Mouse (Mus musculus): ENCODE results near the gene Emilin3. TPM values are rescaled to one million over a fixed set of nuclear protein-coding genes. Genes with fewer than 3 reads are reported as not detected.

Gene Emilin3
- polyA plus RNA-seq, 1 experiment from 2014 or later, result 0.38 TPM

DNA sequence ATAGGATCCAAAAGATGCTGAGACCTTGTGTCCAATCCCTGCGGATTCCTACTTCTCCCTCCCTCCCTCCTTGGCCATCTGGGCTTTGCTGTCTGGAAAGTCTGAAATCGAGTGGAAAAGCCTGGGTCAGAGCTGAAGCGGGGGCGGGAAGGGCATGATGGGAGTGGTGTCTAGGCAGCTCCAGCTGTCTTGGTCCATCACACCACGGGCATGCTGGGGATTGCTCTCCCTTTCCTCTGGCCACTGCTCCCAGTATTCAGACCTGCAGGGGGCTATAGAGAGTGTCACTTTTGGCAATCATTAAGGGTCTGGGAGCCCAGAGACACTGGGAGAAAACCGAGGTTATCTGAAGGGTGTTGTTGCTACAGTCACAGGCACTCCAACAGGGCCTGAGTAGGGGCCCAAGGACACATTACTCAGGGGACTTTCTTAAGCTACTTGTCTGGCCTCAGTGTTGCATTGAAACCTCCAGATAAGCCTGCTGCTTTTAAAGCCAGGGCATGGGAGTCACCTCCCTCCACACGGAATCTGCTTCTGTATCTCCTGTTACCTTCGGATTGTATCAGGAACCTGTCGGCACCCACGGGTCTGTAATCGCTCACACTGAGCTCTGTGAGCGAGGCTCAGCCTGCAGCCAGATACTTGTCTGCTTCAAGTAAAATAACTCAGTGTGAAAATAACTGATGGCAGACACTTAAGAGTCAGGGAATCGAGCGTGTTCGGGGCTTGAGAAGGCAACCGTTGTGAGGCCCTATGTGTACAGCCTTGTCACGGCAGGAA is 29.0 kb upstream of the Emilin3 start:
- 69% methylated on average over 17 of the region's 17 CpGs for WGBS (ENCODE audit: insufficient replicate concordance)
- DNase-seq (no peak), ATAC-seq (ENCODE audit: low read depth) (no peak)
- Histone ChIP-seq H3K4me1 (replicated peaks) (no peaks in the 10 kb centered on the region), H3K27ac (no peak overlapping the region), H3K9me3 (replicated peaks) (no peaks in the 10 kb centered on the region), H3K4me2 (no peak overlapping the region), H3K36me3 (no peaks in the 10 kb centered on the region), H3K9ac (no peak overlapping the region), H3K4me3 (replicated peaks) (no peak overlapping the region), H3K27me3 (no peaks in the 10 kb centered on the region)

DNA sequence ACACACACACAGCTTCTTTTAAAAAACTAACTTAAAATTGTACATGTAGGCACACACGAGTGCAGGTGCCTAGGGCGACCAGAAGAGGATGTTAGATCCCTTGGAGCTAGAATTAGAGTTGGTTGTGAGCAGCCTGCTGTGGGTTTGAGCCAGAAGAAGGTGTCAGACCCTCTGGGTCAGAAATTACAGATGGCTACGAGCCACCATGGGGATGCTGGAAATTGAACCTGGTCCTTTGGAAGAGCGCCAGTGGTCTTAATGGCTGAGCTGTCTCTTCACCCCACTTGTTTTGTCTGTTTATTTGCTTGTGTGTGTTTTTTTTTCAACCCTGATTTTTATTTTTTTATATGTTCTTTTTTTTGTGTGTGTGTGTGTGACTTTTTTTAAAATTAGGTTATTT is 22.3 kb upstream of the Emilin3 start:
- H3K9me3 ChIP-seq (replicated peaks), result no peaks in the 10 kb centered on the region
- H3K4me2 ChIP-seq, result no peak overlapping the region
- H3K27ac ChIP-seq, result no peak overlapping the region
- no peak overlapping the region for H3K9ac ChIP-seq
- no peak for ATAC-seq (ENCODE audit: low read depth)
- no peak overlapping the region for H3K4me3 ChIP-seq (replicated peaks)
- no peaks in the 10 kb centered on the region for H3K4me1 ChIP-seq (replicated peaks)
- no peaks in the 10 kb centered on the region for H3K27me3 ChIP-seq
- no peaks in the 10 kb centered on the region for H3K36me3 ChIP-seq
- WGBS (ENCODE audit: insufficient replicate concordance), result 65% methylated on average over 4 of the region's 4 CpGs
- no peak for DNase-seq

DNA sequence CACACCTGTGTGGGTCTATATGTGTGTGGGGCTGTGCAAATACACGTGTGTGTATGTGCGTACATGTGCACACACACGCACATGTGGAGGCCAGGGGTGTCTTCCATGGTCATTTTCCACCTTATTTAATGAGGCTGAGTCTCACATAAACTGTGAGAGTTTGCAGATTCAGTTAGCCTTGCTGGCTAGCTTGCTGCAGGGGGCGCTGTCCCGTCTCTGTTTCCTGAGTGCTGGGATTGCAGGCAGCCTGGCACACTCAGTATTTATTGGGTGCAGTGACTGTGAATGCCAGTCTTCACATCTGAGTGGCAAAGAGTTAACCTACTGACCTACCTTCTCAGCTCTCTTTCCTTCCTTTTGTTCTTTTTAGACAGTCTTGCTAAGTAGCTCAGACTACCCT is 21.8 kb upstream of the Emilin3 start:
- 49% methylated on average over 5 of the region's 5 CpGs for WGBS (ENCODE audit: insufficient replicate concordance)
- H3K9ac ChIP-seq, result no peak overlapping the region
- H3K4me2 ChIP-seq, result no peak overlapping the region
- H3K9me3 ChIP-seq (replicated peaks), result no peaks in the 10 kb centered on the region
- H3K36me3 ChIP-seq, result no peaks in the 10 kb centered on the region
- no peaks in the 10 kb centered on the region for H3K27me3 ChIP-seq
- H3K27ac ChIP-seq, result no peak overlapping the region
- DNase-seq (no peak), ATAC-seq (ENCODE audit: low read depth) (no peak)
- no peaks in the 10 kb centered on the region for H3K4me1 ChIP-seq (replicated peaks)
- H3K4me3 ChIP-seq (replicated peaks), result no peak overlapping the region

DNA sequence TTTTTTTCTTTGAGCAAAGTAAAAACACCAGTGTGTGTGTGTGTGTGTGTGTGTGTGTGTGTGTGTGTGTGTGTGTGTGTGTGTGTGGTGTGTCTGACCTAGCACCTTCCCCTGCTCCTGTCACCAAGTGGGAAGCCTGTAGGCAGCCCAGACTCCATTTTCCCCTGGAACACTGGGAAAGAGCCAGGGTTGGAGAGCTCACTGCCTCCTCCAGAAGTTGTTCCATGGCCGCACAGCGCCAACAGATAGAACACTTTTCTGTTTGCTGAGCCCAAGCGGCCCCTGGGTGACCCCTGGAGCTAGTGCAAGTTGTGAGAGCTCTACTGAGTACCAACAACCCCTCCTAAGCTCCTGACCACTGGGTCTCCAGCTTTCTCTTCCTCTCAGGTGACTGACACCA is 20.9 kb upstream of the Emilin3 start:
- DNase-seq, result no peak
- Histone ChIP-seq H3K27ac (no peak overlapping the region), H3K9me3 (replicated peaks) (no peaks in the 10 kb centered on the region), H3K9ac (no peak overlapping the region), H3K36me3 (no peaks in the 10 kb centered on the region), H3K4me2 (no peak overlapping the region), H3K4me3 (replicated peaks) (no peak overlapping the region), H3K27me3 (no peaks in the 10 kb centered on the region), H3K4me1 (replicated peaks) (no peaks in the 10 kb centered on the region)
- 58% methylated on average over 3 of the region's 3 CpGs for WGBS (ENCODE audit: insufficient replicate concordance)
- no peak for ATAC-seq (ENCODE audit: low read depth)

DNA sequence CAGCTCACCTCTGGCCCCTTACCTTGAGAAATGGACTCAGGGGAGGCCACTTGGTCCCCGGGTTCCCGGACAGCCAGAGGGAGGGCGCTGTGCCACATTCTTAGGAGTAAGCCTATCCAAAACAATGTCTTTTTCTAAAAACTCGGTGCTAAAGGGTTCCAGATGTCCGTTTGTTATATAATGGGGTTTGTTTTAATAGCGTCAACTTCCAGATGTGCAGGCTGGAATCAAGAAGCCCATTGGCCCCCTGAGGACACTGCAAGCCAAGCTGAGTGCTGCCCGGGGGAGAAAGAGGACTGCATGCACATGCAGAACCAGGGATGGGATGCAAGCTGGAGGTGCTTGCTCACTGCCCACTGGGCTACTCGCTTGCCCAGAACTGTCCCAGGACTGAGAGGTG is 20.2 kb upstream of the Emilin3 start:
- no peak overlapping the region for H3K9ac ChIP-seq
- H3K4me2 ChIP-seq, result no peak overlapping the region
- H3K9me3 ChIP-seq (replicated peaks), result no peaks in the 10 kb centered on the region
- no peaks in the 10 kb centered on the region for H3K4me1 ChIP-seq (replicated peaks)
- no peaks in the 10 kb centered on the region for H3K36me3 ChIP-seq
- H3K4me3 ChIP-seq (replicated peaks), result no peak overlapping the region
- WGBS (ENCODE audit: insufficient replicate concordance), result 71% methylated on average over 8 of the region's 8 CpGs
- H3K27me3 ChIP-seq, result no peaks in the 10 kb centered on the region
- ATAC-seq (ENCODE audit: low read depth), result no peak
- DNase-seq, result no peak
- H3K27ac ChIP-seq, result no peak overlapping the region

DNA sequence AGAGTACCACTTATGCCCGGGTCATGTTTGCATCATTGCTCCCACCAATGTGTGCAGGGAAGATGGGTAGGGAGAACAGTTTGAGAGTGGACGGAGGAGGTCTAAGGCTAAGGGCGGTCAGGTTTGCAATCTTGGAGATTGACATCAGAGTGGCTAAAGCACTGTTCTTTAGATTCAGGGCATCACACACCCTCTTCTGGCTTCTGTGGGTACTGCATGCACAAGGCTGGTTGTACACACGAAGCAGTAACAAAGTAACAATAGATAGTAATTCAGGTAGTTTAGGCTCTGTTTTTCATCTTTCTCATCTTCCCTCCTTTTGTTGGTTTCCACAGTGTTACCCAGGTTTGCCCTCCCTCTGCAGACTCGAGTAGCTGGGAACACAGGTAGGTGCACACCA is 19.2 kb upstream of the Emilin3 start:
- Histone ChIP-seq H3K4me2 (no peak overlapping the region), H3K27me3 (no peaks in the 10 kb centered on the region), H3K4me3 (replicated peaks) (no peak overlapping the region), H3K4me1 (replicated peaks) (no peaks in the 10 kb centered on the region), H3K9ac (no peak overlapping the region), H3K27ac (no peak overlapping the region), H3K36me3 (no peaks in the 10 kb centered on the region), H3K9me3 (replicated peaks) (no peaks in the 10 kb centered on the region)
- ATAC-seq (ENCODE audit: low read depth) (no peak), DNase-seq (no peak)
- WGBS (ENCODE audit: insufficient replicate concordance), result 75% methylated on average over 5 of the region's 5 CpGs

DNA sequence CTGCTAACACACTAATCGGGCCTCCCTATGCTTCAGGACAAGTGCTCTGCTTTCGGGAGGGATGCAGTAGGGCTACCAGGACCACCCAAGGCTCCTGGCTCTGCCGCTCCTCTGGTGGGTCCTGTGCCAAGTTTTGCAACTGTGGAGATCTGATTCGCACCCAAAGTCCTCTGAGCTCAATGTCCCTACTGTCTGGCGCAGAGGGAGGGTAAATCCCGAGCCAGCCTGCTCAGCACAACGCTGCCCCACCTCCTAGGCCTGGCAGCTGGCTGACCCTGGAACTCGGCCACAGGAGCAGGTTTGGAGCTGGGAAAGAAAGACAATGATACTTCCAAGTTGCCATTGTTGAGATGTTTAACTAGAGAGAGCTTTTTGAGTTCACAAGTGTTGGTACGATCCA is 13.1 kb upstream of the Emilin3 start:
- WGBS (ENCODE audit: insufficient replicate concordance), result 67% methylated on average over 9 of the region's 9 CpGs
- DNase-seq, result no peak

DNA sequence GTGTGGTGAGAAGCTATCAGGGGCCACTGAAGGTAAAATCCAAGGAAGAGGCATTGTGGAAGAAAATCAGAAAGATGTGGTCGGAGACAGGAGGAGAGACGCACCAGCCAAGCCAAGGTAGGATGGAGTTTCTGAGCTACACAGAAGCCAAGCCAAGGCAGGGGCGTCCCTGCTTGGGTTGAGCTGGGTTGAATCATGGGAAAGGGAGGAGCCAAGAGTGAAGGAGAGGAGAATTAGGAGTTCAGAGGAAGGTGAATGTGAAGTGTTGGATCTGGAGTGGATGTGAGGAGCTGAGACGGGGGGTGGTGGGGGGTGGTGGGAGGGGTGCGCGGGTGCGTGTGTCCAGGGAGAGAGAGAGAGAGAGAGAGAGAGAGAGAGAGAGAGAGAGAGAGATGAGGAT is 9.2 kb upstream of the Emilin3 start:
- Histone ChIP-seq H3K9ac (no peak overlapping the region), H3K27me3 (no peaks in the 10 kb centered on the region), H3K36me3 (no peaks in the 10 kb centered on the region), H3K4me2 (no peak overlapping the region), H3K4me1 (replicated peaks) (no peaks in the 10 kb centered on the region), H3K4me3 (replicated peaks) (no peak overlapping the region), H3K9me3 (replicated peaks) (no peaks in the 10 kb centered on the region), H3K27ac (no peak overlapping the region)
- ATAC-seq (ENCODE audit: low read depth) (no peak), DNase-seq (no peak)
- 59% methylated on average over 5 of the region's 7 CpGs for WGBS (ENCODE audit: insufficient replicate concordance)

More for the DNA sequence above, 13.1 kb upstream of the Emilin3 start:
- no peak for ATAC-seq (ENCODE audit: low read depth)
- H3K9ac ChIP-seq, result no peak overlapping the region
- no peaks in the 10 kb centered on the region for H3K27me3 ChIP-seq
- no peaks in the 10 kb centered on the region for H3K4me1 ChIP-seq (replicated peaks)
- H3K9me3 ChIP-seq (replicated peaks), result no peaks in the 10 kb centered on the region
- no peak overlapping the region for H3K4me2 ChIP-seq
- H3K4me3 ChIP-seq (replicated peaks), result no peak overlapping the region
- H3K36me3 ChIP-seq, result no peaks in the 10 kb centered on the region
- H3K27ac ChIP-seq, result no peak overlapping the region

DNA sequence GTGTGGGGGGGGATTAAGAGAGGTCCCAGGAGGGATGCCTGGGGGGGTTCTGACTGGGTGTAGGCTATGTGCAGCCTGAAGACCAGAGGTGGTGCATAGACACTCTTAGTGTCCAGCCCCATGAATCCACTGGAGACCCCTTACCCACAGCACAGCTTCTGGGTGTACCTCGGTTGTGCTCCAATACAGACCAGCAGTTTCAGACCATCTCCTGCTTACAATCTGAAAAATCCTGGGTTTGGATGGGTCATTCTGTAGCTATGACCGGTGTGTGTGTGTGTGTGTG is 6.7 kb upstream of the Emilin3 start:
- ATAC-seq (ENCODE audit: low read depth) (no peak), DNase-seq (no peak)
- Histone ChIP-seq H3K4me3 (replicated peaks) (no peak overlapping the region), H3K27ac (no peak overlapping the region), H3K9ac (no peak overlapping the region), H3K4me1 (replicated peaks) (no peaks in the 10 kb centered on the region), H3K4me2 (no peak overlapping the region), H3K36me3 (no peaks in the 10 kb centered on the region), H3K27me3 (peaks cover 12% of the 10 kb centered on the region), H3K9me3 (replicated peaks) (no peaks in the 10 kb centered on the region)
- 75% methylated on average over 2 of the region's 2 CpGs for WGBS (ENCODE audit: insufficient replicate concordance)

DNA sequence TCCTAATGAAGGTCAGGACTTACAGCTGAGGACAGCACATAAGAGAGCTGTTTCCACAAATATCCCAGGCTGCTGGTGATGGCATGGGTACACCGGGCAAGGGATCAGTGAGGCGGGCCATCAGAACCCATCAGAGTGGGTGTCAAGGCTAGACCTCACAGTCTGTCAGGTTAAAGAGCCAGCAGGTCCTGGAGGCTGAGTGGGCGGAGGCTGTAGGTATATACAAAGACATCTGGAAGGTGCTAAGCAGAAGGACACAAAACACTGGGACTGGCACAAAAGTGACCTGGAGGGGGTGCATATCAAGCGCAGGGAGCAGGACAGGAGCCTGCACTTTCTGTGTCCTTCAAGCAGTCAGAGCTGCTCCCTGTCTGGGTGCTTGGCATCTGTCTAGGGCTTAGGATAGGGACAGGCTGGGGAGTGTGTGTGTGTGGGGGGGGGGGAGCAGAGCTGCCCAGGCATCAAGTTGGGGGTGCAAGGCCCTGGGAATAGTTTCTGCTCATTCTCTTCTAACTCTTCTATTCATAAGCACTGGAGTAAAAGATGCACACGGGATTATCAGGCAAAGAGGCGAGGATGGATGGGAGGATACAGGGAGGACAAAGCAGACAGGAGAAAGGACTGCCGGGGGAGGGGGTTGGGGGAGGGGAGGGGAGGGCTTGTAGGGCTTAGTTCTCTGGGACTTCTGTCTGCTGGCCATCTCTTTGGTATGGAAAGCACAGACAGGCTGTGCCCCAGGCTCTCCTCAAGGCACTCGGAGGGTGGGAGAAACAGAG is 6.2 kb upstream of the Emilin3 start:
- Histone ChIP-seq H3K27ac (no peak overlapping the region), H3K9ac (no peak overlapping the region), H3K36me3 (no peaks in the 10 kb centered on the region), H3K4me3 (replicated peaks) (no peak overlapping the region), H3K9me3 (replicated peaks) (no peaks in the 10 kb centered on the region), H3K4me2 (no peak overlapping the region), H3K4me1 (replicated peaks) (no peaks in the 10 kb centered on the region), H3K27me3 (peaks cover 17% of the 10 kb centered on the region)
- DNase-seq, result no peak
- no peak for ATAC-seq (ENCODE audit: low read depth)
- WGBS (ENCODE audit: insufficient replicate concordance), result 56% methylated on average over 8 of the region's 8 CpGs

DNA sequence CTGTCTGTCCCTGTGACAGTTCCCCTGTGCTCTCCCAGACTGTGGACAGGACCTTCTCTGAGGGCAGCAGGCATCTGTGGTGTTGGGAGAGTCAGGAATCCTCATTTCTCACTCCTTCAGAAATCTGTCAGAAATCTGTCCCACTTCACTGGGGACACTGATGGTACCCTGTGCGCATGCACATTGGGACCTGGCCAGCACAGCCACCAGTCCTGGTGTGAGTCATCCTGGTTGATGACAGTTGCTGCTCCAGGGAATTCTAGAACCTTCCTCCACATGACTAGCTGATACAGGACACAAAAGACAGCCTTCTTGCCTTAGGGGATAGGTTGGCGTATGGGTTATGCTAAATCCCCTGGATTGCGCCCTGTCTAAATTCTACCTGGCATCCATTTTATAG is 5.2 kb upstream of the Emilin3 start:
- Histone ChIP-seq H3K36me3 (no peaks in the 10 kb centered on the region), H3K9ac (no peak overlapping the region), H3K4me3 (replicated peaks) (no peak overlapping the region), H3K4me1 (replicated peaks) (no peaks in the 10 kb centered on the region), H3K9me3 (replicated peaks) (no peaks in the 10 kb centered on the region), H3K27ac (no peak overlapping the region), H3K4me2 (no peak overlapping the region), H3K27me3 (peaks cover 27% of the 10 kb centered on the region)
- no peak for ATAC-seq (ENCODE audit: low read depth)
- 82% methylated on average over 3 of the region's 3 CpGs for WGBS (ENCODE audit: insufficient replicate concordance)
- DNase-seq, result no peak

DNA sequence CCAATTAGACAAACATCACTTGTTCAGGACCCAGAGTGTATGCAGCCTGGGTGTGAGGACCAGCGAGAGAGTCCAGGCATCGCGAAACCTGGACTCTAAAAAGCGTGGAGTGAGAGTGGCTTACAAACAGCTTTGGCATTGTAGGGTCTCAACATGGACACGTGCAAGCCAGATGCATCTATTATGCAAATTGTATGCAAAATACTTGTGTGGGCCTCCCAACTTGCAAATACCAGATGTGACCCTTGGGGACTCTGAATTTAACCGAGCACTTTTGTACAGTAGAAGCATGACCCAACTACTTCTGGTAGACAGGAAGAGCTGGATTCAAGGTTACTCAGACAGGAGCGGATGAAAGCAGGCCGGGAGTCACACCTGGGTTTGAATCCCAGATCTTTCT is 4.6 kb upstream of the Emilin3 start:
- no peak for ATAC-seq (ENCODE audit: low read depth)
- Histone ChIP-seq H3K4me1 (replicated peaks) (0 out of 2 replicates have a peak, but pooled peaks cover 3% of the 10 kb centered on the region), H3K36me3 (no peaks in the 10 kb centered on the region), H3K9ac (no peak overlapping the region), H3K4me2 (no peak overlapping the region), H3K9me3 (replicated peaks) (no peaks in the 10 kb centered on the region), H3K27me3 (peaks cover 33% of the 10 kb centered on the region), H3K27ac (no peak overlapping the region), H3K4me3 (replicated peaks) (no peak overlapping the region)
- no peak for DNase-seq
- WGBS (ENCODE audit: insufficient replicate concordance), result 68% methylated on average over 8 of the region's 8 CpGs

All from liver, embryonic 13.5 days (tissue).